Mouse (Mus musculus): Measurements from ENCODE around the gene Cnnm1.

The Cnnm1 gene

DNA sequence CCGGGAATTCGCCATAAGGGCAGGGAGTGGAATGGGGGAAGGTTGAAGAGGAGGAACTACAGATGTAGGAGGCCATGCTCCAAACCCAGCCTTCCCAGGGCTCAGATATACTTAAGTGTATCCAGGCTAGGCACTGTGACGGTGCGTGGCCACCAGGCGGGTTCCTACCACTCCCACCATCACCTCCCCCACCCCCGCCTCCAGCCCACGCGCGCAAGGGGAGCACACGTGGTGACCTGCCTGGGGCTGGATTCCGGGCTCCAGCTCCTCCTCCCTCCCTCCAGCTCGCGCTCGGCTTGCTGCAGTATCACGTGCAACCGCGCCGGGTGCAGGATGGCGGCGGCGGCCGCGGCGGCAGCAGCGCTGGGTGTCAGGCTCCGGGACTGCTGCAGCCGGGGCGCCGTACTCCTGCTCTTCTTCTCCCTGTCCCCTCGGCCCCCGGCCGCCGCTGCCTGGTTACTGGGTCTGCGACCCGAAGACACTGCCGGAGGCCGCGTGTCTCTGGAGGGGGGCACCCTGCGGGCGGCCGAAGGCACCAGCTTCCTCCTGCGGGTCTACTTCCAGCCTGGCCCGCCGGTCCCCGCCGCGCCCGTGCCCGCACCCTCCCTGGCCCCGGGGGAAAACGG is at the start of gene Cnnm1:
Cnnm1 (plus strand) TSS at position 325 of the 626 bp plus-strand sequence.
- DNase-seq, result peak; percentile 71

DNA sequence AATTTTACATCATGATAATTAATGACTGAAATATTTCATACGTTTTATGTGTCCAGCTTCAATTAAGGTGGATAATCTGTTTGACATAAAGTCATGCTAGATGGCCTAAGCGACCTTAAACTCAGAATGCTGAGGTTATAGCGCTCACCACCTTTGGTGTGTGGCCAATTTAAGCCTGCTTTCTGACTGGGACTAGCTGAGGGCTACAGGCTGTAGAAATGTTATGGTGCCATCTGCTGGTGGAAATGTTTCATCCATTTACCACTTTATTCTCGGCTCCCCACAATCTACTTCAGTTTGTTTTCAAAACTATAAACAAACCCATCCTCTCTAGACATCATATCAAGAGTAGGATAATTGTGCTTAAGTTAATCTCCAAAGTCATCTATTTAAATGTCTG is 43.9 kb upstream of the Cnnm1 start:
- DNase-seq, result peak; percentile 66

- DNase-seq, result no peak
These were observed 33.1 kb upstream of the Cnnm1 start for GRCm38 (mm10) chr19:43407181-43407580.

DNA sequence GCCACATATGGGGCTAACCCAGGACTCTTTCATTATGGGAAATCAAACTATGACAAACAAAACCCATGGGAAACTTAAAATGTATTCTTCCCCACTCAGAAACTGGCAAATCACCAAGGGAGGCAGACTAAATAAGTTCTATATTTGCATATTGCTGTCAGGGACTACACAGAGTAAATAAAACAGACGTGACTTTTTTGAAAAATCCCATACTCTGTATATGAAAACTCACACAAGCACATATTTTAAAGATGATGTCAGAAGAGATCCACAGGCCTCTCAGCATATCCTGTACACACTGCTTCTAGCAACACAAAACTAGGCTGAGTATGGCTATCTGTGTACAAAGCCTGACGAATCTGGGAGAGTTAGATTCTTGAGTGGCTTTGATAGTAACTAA is 24.7 kb upstream of the Cnnm1 start:
- DNase-seq, result no peak

DNA sequence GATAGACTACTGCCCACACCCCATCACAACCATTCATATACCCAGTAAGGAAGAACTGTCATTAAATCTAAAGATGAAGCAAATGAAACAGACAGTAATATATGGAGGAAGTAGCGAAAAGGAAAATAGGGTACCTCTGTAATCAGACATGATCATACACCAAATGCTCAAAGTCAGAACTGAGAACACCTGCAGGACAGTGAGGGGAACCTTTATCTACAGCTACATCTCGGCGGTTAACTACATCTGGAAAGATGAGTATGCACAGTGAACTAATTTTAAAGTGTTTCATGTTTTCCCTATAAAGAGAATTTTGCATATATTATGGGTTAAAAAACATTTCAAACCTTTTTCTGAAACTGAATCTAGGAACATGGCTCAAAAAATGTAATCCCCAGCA is 19.7 kb upstream of the Cnnm1 start:
- DNase-seq, result no peak

DNA sequence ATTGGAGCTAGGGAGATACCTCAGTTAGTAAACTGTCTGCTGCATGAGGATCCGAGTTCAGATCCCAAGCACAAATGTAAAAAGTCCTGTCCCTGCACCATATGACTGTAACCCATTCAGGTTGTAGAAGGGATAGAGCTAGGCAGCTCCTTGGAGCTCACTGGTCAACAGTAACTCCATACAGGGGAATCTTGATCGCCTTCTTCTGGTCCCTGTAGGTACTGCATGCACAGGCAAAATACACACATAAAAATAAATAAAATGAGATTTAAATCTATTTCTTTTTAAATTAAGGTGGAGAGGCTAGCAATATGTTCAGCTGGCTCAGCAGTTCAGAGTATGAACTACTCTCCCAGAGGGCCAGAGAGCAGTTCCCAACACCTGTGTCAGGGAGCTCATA is 16.2 kb upstream of the Cnnm1 start:
- DNase-seq, result no peak

- no peak for DNase-seq
These were observed 12.6 kb upstream of the Cnnm1 start for GRCm38 (mm10) chr19:43427446-43428224.

- DNase-seq, result no peak
These were observed 990 bp upstream of the Cnnm1 start for GRCm38 (mm10) chr19:43439246-43439645.

- peak; percentile 59 for DNase-seq
These were observed 778 bp downstream of the Cnnm1 start for GRCm38 (mm10) chr19:43440768-43441660.

GRCm38 (mm10) chr19:43441661-43441990 is 1.4 kb downstream of the Cnnm1 start:
- no peak for DNase-seq

DNA sequence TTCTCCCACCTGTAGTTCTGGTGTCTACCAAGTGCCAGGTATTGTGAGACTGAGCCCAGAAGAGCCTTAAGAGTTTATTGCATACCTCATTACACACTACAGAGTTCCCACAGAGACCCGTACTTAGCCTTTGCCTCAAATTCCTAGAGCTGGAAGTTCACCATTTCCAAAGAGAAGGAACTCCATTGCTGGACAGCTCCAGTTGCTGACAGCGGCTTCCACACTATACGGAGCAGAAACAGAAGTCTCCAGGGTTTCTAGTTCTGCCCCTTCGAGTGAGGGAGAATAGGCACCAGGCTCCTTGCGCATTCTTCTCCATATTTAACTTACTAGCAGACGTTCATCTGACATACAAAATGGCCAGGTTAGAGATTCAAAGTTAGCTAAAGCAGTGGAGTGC is 2.0 kb downstream of the Cnnm1 start:
- DNase-seq, result peak; percentile 9

- no peak for DNase-seq
These were observed 2.7 kb downstream of the Cnnm1 start for GRCm38 (mm10) chr19:43442906-43443305.

GRCm38 (mm10) chr19:43444636-43445205 is 4.5 kb downstream of the Cnnm1 start:
- no peak for DNase-seq

DNA sequence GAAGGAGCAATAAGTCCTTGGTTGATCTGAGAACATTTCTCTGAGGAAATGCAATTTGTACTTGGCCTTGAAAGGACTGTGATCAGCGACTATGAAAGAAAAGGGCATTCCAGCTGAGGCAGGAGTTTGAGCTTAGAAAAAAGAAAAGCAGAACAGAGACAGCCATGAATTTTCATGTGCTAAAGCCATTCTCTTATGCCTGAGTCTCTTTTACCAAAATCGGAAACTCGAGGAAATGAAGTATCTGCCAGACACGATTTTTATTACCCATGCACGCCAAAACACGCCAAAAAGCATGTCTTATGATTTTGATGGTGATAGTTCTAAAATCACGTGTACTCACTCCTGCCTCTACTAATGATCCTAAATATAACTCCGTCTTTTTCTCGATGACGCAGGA is 11.3 kb downstream of the Cnnm1 start:
- no peak for DNase-seq

GRCm38 (mm10) chr19:43452176-43452575 is 11.9 kb downstream of the Cnnm1 start:
- no peak for DNase-seq

- no peak for DNase-seq
These were observed 12.8 kb downstream of the Cnnm1 start for GRCm38 (mm10) chr19:43453025-43453424.

DNA sequence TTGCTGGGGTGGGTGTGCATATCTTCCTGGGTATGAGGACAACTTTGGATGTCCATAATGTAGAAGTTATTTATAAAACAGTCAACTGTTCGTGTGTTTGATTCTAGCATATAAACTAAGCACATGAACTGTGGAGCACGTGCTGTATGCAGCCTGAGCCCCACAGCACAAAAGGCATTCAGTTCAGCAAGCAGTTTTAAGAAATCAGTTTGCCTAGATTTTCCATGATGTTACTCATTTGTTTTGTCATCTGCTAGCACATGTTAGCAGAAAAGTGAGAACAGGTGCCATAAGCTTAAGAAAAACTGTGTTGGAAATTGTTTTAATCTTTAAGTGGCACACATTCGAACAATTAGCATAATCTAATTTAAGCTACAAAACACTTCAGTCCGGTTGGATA is 19.7 kb downstream of the Cnnm1 start:
- no peak for DNase-seq

GRCm38 (mm10) chr19:43460481-43460880 is 20.2 kb downstream of the Cnnm1 start:
- DNase-seq, result no peak

DNA sequence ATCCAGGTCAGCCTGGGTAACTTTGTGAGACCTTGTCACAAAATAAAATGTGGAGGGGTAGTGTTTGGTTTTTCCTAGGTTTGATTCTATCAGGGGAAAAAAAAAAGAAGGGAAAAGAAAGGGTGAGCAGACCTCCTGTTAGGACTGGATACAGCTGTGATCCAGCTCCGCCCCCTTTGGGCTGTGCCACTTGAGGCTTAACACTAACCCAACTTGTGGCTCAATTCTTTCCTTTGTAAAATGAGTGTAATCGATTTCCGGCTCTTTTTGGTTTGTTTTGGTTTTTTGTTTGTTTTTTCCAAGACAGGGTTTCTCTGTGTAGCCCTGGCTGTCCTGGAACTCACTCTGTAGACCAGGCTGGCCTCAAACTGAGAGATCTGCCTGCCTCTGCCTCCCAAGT is 21.9 kb downstream of the Cnnm1 start:
- no peak for DNase-seq

- peak; percentile 67 for DNase-seq
These were observed 23.5 kb downstream of the Cnnm1 start for GRCm38 (mm10) chr19:43463546-43464293.

GRCm38 (mm10) chr19:43464294-43464687 is 24.1 kb downstream of the Cnnm1 start:
- peak; percentile 12 for DNase-seq

- DNase-seq, result no peak
These were observed 24.8 kb downstream of the Cnnm1 start for GRCm38 (mm10) chr19:43465076-43465475.

All from kidney, postnatal 14 days (tissue).